Mouse (Mus musculus) ES-Bruce4 (cell line): ENCODE measurements at regions not wholly inside any gene's neighbourhood (a gene's known extent, or its start where the extent isn't known, plus 50 kb on each side); places are given as distances from the start of the nearest gene placed in this dataset.
"Not testable (repeated sequence)": the region's sequence is repeated elsewhere in the genome, so short reads cannot be mapped to it uniquely, and the experiment has no call there.

ENCODE experiments used
- H3K27ac ChIP-seq: 2 replicates; pipeline ENCODE4 v1.5.1; 2012; ENCODE audit warnings: low read length, inconsistent platforms; ENCODE audit not compliant: insufficient read depth
- H3K27me3 ChIP-seq: 2 replicates; pipeline ENCODE4 v1.6.1; 2012; ENCODE audit warnings: mild to moderate bottlenecking, low read length, inconsistent platforms; ENCODE audit not compliant: control insufficient read depth, poor library complexity, insufficient read depth, severe bottlenecking
- H3K36me3 ChIP-seq: 2 replicates; pipeline ENCODE4 v1.6.1; 2012; ENCODE audit warnings: inconsistent platforms, mild to moderate bottlenecking, low read length, moderate library complexity; ENCODE audit not compliant: control insufficient read depth, poor library complexity, insufficient read depth, severe bottlenecking
- H3K4me1 ChIP-seq: one replicate; pipeline ENCODE4 v1.8.1; 2011; ENCODE audit warnings: low read length; ENCODE audit not compliant: control insufficient read depth, insufficient read depth
- H3K4me3 ChIP-seq: 2 replicates; pipeline ENCODE4 v1.5.1; 2011; ENCODE audit warnings: low read depth, mild to moderate bottlenecking, low read length
- H3K9ac ChIP-seq: 2 replicates; pipeline ENCODE4 v1.6.1; 2012; ENCODE audit warnings: low read depth, mild to moderate bottlenecking, inconsistent platforms; ENCODE audit not compliant: poor library complexity, severe bottlenecking
- H3K9me3 ChIP-seq: replicated peaks from 2 replicates; pipeline ENCODE4 v1.6.1; 2012; ENCODE audit warnings: mild to moderate bottlenecking, low read length, inconsistent platforms; ENCODE audit not compliant: control insufficient read depth, poor library complexity, insufficient read depth, severe bottlenecking
- CTCF ChIP-seq: IDR thresholded peaks from one replicate; pipeline ENCODE4 v1.8.1; 2011; ENCODE audit warnings: low read depth, low read length
- EP300 ChIP-seq: IDR thresholded peaks from 2 replicates; pipeline ENCODE4 v1.6.1; 2011; ENCODE audit warnings: low read depth, low read length; ENCODE audit not compliant: insufficient read depth
- POLR2A ChIP-seq: IDR thresholded peaks from one replicate; pipeline ENCODE4 v1.8.1; 2011; ENCODE audit warnings: low read length; ENCODE audit not compliant: insufficient read depth

DNA sequence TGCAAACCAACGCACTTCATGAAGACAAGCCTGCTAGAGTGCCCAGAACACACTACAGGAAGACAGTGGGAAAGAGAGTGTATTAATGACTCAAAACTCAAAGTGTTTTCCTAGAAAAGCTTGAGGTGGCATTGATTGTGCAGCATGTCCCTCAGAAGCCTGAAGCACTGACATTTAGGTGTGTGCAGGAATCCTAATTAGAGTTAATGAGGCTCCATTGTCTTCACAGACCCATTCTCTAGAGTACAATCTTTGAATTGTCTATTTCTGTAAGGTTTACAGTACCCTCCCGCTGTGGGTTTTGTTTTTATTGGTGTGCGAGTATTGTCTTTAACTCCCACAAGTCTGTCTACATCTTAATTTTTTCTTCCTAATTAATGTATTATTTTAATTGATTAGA lies 610.1 kb upstream of the Chrm3 start:
- H3K4me3 ChIP-seq: no peak overlapping the region
- H3K9me3 ChIP-seq: no peaks in the 10 kb centered on the region
- no peak for TF ChIP-seq POLR2A
- no peak for TF ChIP-seq EP300
- TF ChIP-seq CTCF: no peak
- no peaks in the 10 kb centered on the region for H3K27me3 ChIP-seq
- no peaks in the 10 kb centered on the region for H3K36me3 ChIP-seq
- no peaks in the 10 kb centered on the region for H3K4me1 ChIP-seq
- no peak overlapping the region for H3K27ac ChIP-seq
- no peak overlapping the region for H3K9ac ChIP-seq

- H3K36me3 ChIP-seq: no peaks in the 10 kb centered on the region
- H3K27me3 ChIP-seq: no peaks in the 10 kb centered on the region
- TF ChIP-seq POLR2A: no peak
- no peak for TF ChIP-seq EP300
- no peak for TF ChIP-seq CTCF
- H3K27ac ChIP-seq: no peak overlapping the region
- no peaks in the 10 kb centered on the region for H3K4me1 ChIP-seq
- H3K4me3 ChIP-seq: no peak overlapping the region
- no peak overlapping the region for H3K9ac ChIP-seq
- H3K9me3 ChIP-seq: no peaks in the 10 kb centered on the region
Measured at GRCm38 (mm10) chr13:10952923-10953322, 592.3 kb upstream of the Chrm3 start.

- not testable (repeated sequence) for H3K4me1 ChIP-seq, H3K36me3 ChIP-seq, H3K4me3 ChIP-seq, H3K9me3 ChIP-seq, H3K27ac ChIP-seq, H3K9ac ChIP-seq, H3K27me3 ChIP-seq
Measured at GRCm38 (mm10) chr13:10950658-10951057, 590.0 kb upstream of the Chrm3 start.

GRCm38 (mm10) chr13:10947398-10947797 lies 586.8 kb upstream of the Chrm3 start:
- TF ChIP-seq POLR2A (no peak), EP300 (no peak), CTCF (no peak)
- Histone ChIP-seq H3K9me3 (no peaks in the 10 kb centered on the region), H3K36me3 (no peaks in the 10 kb centered on the region), H3K4me1 (no peaks in the 10 kb centered on the region), H3K27me3 (no peaks in the 10 kb centered on the region), H3K9ac (no peak overlapping the region), H3K27ac (no peak overlapping the region), H3K4me3 (no peak overlapping the region)

DNA sequence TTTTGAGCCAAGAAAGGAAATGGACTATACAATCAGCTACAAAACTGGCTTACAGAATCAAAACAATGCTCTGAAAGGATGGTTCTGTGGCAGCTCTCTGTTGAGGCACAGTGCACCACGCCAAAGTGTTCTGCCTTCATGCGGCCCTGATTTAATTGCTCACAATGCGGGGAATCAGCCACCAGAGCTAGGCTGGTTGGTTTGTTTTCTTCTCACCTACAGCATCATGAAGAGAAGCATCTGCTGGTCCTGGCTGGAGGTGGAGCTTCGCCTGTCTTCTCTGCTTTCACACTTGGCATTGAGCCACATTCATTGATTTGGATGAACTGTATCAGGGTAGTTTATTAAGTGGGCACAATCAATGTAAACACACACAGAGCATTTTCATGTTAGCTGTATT lies 583.2 kb upstream of the Chrm3 start:
- Histone ChIP-seq H3K36me3 (no peaks in the 10 kb centered on the region), H3K9me3 (no peaks in the 10 kb centered on the region), H3K4me1 (no peaks in the 10 kb centered on the region), H3K27ac (no peak overlapping the region), H3K27me3 (no peaks in the 10 kb centered on the region), H3K4me3 (no peak overlapping the region), H3K9ac (no peak overlapping the region)
- TF ChIP-seq POLR2A: no peak
- TF ChIP-seq CTCF: no peak

DNA sequence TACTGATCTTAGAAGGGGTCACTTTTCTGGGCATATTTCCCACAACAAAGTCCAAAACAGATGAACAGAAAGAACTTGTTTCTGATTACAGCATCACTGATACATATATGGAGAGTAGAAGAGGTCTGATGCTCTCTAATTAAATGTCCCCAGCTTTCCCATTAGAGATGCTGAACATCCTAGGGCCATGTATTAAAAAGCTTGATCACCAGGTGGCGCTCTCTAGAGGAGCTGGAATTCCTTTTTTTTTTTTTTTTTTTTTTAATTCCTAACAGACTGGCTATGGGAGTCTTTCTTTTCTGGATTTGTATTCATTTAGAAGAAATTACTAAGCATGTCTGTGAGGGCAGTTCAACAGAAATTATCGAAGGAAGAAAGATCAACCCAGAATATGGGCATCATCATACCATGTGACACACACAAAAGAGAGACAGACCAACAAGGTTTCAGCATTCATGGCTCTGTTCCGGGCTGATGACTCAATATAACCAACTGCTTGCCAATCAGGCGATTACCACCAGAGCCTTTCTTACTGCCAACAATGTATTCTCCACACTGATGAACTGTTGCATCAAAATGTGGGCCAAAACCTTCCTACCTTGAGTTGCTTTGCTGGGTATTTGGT lies 581.5 kb upstream of the Chrm3 start:
- Histone ChIP-seq H3K27ac (no peak overlapping the region), H3K9me3 (no peaks in the 10 kb centered on the region), H3K27me3 (no peaks in the 10 kb centered on the region), H3K9ac (no peak overlapping the region), H3K36me3 (no peaks in the 10 kb centered on the region), H3K4me3 (no peak overlapping the region), H3K4me1 (no peaks in the 10 kb centered on the region)
- TF ChIP-seq EP300 (no peak), CTCF (no peak), POLR2A (no peak)
